Mouse (Mus musculus) central nervous system, embryonic 11.5 days (tissue): ENCODE results near the gene Kcnk2. TPM values are rescaled to one million over a fixed set of nuclear protein-coding genes. Genes with fewer than 3 reads are reported as not detected.

Experiments
- polyA plus RNA-seq: library from polyadenylated mRNA; depleted of rRNA; stranded (reverse); fragments of >200 nt; gene quantifications from 2 replicates; pipeline ENCODE4 v1.2.3, GENCODE M21; 2012; rRNA removed

The Kcnk2 gene
- polyA plus RNA-seq = 7.4 and 7.7 TPM in 2 replicates

GRCm38 (mm10) chr1:189402223-189402943 lies at the start of gene Kcnk2:
Gene Kcnk2, minus strand, starts transcription at chr1:189402273.

